Mouse (Mus musculus) hindlimb bud, embryonic 11.5 days (tissue): ENCODE measurements at regions not wholly inside any gene's neighbourhood (a gene's known extent, or its start where the extent isn't known, plus 50 kb on each side); places are given as distances from the start of the nearest gene placed in this dataset.

Experiments
- DNase-seq: peaks from one replicate; pipeline ENCODE4 v3.0.0-alpha.2; 2012; ENCODE audit warnings: low read depth, low spot score; ENCODE audit errors: extremely low spot score

DNA sequence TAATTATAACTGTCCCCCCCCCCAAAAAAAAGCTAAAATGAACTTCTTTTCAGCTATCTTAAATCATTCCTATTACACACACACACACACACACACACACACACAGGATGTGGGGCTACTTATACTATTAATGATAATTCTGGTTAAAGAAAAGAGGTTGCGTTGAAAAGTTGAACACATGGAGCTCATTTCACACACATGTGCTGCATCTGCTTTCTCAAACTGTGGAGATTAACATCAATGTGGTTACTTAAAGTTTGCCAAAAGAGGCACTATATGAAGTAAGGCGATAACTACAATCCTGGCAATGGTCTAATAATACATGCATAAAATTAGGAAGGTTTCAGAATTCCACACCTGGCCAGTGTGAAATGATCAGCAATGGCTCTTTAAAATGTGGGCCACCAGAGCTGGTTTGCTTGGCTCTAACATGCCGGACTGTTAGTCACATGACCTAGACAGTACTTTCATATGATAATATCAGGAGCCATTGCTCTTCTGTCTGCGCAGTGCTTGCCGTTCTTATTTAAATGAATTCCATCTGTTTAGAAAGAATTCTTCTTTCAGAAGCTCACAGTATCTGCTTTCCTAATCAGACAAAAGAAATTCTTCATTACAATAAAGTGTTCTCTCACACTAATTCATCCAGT is 598.4 kb upstream of the Fam92a start:
- no peak for DNase-seq

DNA sequence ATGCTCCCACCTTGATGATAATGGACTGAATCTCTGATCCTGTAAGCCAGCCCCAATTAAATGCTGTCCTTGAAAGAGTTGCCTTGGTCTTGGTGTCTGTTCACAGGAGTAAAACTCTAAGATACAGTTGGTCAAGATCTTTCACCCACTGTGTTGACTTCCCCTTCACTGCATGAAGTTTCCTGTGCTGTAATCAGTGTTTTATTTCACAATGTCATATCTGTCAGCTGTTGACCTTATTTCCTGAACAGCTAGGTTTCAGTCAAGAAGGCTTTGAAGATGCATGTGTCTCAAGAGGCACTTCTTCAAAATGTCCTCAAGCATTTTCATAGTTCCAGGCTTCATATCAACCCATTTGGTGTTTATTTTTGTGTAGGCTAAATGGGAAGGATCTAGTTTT is 597.3 kb upstream of the Fam92a start:
- no peak for DNase-seq

DNA sequence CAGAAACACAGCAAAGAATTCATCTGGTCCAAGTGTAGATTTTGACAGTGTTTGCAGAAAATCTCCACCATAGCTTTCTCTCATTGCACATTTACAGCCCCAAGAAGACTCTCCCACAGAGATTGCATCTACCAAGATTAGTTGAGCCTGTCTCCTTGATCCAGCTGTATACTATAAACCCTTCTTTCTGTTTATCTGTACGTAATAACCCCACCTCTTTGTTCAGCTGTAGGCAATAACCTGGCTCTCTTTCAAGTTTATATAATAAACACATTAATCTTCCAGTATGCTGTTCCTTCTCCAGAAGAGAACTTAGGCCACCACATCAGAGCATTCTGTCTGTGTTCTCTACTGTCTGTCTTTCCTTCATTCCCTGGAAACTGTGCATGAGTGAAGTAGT is 594.9 kb upstream of the Fam92a start:
- DNase-seq: no peak

DNA sequence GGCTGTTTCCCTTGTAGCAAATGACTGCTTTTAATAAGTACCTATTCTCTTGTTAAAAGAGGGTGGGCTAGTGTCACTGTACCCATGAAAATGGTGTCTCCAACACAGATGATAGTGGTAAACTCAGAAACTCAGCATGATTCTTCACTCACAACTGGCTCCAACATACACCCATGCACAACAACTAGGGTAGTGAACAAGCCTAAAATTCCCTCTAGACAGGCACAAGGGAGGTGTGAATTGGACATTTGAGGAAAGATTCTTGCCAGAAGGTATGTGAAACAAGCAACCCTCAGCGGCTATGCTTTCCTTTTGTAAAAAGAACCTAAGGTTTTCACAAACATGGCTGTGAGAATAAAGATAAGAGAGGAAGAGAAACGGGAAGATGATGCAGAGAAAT is 579.0 kb upstream of the Fam92a start:
- no peak for DNase-seq

DNA sequence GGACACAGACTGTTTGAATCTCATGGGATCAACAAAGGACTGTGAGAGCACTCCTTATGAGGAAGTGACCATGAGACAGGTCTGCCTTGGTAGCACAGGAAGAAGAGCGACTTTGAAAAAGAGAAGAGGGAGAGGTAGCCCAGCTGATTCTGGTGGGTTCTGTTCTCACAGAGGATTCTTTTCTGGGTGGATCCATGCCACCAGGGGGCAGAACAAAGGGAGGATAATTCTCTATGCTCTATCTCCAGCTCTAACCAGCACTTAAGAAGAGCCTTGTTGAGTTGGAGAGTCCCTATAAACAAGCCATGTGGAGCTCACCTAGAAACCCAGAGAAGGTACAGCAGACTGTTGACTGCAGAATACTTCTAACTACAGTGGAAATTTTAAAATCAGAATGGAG is 578.1 kb upstream of the Fam92a start:
- DNase-seq: no peak

DNA sequence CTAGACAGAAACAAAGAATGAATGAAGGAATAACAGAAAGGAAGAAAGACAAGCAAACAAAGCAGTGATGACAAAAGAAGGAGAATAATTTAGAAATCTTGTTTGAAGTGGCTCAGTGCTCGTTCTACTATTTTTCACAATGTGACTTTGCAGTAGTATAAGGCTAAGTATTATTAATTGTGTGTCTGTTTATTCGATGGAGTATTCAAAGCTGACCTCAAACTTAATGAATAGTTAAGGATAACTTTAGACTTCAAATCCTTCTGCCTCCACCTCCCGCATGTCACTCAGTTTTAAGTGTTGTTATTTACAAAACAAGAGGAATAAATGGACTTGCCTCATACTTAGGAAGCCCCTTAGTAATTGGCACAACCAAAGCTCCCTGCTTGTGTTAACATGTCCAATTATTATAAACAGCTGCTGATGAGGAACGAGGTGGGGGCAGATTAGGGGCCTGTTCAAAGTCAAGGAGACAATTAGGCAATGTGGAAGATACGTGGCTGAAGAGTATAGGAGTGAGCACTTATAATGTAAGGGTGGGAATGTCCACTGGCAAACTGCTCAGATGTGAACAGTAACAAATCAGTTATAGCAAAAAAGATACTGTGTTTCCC is 572.0 kb upstream of the Fam92a start:
- DNase-seq: no peak

DNA sequence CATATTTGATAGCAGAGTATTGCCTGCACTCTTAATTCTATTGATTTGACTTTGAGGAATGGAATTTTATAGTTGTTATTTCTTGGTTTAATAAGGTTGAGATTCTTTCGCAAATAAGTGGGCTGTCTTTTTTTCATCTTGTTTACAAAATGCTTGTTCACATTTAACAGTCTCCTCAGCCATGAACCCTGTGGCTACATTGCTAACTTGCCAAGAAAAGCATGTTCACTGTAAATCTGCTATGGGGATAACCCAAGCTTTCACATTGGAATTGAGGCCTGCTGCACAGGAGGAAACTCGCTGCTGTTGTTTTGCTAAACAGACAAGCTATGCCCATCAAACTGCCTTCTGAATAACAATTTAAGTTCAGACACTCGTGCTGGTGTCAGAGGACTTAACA is 564.6 kb upstream of the Fam92a start:
- DNase-seq: no peak

DNA sequence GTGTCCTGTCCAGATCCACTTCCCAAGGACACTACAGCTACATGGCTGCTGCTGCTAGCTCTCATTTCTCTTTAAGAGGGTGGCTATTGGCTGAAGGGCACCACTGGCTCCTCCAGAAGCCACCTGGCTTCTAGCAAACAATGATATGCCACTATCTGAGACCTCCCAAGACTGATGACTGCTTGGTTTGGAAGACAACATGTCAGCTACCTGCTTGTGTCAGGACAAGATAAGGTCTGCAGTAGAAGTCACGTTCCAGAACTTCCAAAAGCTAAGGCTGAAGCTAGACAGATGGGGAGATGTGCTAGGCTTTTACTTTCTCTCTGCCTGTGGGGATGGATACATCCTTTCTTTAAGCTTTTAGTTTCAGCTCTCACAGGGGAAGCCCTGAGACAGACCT is 528.4 kb upstream of the Fam92a start:
- no peak for DNase-seq

DNA sequence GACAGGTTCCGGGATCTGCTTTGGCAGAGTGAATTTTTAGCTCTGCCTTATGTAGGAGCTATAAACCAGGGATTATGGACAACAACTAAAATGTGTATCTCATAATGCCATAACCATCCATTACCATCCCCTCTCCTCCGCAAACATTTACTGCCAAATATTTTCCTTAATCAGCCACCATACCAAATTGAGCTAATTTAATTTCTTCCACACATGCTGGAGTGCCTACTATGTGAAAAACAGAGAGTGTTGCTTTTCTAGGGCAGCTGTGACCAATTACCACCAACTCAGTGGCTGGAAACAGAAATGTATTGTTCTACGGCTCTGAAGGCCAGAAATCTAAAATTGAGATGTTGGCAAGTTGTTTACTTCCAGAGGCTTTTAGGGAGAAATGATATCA is 506.0 kb upstream of the Fam92a start:
- no peak for DNase-seq

DNA sequence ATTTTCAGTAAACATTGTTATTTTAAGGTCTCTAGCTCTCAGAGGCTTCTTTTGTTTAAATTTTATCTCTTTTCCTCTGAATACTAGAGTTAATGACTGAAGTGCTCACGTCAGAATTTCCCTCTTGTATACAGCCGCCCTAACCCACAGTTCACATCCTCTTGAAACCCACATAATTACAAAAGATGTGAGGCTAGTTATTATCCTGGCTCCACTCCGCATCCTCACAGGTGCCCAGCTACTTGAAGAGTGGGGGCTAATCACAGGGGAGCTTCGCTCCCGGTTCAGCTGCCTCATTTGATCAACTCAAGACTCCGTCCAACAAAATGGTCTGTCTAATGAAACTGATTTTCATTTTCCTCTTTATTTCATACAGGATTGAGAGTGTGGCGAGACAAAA is 499.6 kb upstream of the Fam92a start:
- DNase-seq: no peak

DNA sequence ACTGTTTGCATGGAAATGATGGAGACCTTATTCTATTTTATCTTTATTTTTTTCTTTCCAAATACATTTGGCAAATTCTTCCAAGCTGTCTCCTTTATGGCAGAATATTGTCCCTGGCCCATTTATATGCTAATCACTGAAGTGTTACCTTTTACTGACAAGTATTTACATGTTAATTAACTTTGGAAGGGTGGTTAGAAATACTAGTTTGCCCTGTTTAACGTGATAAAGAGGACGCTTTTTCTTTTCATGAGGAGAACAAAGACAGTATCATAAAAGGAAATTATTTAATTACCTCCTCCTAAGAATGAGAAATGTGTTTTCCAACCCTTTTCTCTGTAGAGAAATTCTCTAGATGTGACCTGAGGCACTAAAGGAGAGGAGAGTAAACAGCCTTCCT is 491.4 kb upstream of the Fam92a start:
- DNase-seq: no peak

DNA sequence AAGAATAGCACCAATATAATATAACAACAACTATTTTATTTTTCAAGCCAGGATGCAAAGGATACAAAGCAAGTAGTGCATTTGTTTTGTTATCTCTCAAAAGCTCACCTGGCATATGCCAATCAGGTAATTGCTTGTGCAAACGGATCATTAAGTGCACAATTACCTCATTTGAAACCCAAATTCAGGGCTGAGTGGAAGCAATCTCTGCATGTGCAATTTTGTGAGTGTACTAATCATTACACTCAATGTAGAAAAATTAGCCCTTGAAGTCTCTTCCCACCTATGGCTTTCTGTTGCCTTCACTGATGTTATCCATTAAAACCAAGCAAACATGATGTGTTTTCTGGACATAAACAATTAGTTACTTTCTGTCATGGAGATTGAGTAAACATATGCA is 490.9 kb upstream of the Fam92a start:
- DNase-seq: no peak

DNA sequence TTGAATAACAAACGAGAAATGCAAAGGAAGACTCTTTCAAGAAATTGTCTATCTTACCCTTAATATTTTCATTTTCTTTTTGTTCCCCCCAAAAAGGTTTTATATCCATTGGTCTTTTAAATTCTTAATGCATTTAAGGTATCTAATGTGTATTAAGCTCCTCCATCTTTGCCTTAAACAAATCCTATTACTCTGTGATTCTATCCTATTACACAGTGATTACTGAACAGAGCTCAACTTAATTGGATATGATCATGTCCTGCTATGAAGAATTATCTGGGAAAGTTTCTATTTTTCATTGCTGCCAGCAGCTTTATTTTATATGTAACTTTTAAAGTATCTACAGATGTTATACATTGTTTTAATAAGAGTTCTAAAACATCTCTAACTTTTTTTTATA is 487.3 kb upstream of the Fam92a start:
- no peak for DNase-seq

DNA sequence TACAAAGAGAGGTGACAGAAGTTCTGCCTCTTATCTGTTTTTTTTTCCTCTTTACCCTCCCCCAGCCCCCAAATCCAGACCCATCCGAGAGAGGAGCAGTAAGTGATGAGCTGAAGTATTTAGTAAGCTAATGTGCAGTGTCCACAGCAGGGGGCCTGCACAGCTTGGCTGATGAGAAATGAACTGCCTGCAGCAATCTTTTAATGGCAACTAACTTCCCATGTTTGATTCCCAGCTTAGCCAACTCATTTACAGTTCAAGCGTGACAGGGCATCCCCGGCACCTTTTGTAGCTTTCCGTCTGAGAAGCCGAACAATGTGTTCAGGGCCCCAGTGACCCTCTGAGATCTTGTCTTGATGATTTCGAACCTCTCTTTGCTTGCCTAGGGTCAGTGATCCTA is 486.8 kb upstream of the Fam92a start:
- DNase-seq: no peak

DNA sequence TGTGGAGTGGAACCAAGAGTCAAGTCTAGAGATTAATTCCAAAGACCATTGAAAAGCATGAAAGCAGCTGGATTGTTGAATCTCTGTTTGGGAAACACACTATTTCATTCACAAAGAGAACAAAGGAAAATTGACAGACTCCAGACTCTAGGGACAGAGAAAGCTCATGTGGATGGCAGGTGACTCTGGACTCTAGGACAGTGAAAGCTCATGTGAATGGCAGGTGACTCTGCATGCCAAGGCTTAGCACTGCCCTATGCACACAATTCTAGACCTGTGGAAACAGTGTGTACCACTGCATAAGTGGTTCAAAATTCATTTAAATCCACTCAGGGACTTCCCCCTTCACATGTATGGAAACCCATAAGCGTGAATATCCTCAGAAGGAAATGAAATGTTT is 486.0 kb upstream of the Fam92a start:
- DNase-seq: no peak

DNA sequence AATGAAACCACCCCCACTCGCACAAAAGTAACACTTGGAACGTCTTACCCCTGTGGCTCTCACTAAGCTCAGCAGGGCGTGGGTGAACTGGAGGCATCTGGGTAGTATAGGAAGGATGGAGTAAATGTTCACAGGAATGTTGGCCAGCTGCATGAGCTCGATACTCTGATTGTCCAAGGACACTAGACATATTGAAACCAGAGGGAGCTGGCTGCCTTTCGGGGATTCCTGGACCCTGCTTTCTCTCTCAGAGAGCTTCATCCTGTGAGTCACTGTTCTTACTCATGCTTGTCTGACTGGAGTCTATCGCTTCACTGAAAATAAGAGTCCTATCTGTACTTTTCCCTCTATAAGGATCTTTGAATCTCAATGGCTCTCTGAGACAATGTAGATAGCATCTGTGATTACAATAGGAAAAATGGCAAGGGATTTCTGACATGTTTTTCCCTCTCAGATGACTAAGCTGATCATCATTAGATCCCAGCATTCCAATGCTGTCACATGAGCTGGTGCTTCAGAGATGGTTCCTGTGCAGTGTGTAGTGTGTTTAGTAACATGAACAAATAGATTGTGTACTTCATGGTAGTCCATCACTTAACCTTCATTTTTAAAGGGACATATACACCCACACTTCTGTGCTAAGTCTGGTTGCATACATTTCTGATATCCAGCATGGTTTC is 485.2 kb upstream of the Fam92a start:
- DNase-seq: no peak

DNA sequence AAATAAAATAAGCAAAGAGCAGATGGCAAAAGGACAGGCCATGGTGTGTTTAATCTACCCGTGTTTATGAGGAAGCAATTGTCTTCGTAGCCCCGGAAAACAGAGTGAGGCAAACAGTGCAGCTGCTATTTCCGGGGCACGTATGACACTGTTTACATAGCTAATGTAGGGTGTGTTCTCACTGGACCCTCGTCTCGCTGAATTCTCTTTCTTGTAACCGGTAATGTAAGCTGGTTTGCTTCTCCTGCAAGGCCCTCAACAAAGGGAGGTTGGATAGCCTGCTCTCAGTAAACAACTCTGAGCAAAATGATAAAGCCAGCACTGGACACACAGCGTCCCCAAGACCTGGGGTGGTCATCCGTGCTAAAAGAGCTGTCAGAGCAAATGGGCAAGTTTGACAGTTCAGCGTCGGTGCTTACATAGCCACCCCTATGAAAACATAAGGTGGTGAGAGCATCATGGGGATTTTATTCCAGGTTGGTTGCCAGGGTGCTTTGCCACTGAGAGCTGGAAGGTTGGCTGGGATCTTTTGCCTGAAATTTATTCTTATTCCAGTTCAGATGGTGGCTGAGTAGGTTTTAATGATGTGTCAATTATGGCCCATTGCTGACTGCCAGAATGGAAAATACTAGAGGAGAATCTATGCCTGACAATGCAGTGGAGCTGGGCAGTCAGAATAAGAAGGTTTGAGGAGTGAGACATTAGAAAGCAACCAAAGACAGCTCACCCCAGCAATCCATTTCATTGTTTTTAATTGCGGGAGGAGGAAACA is 483.8 kb upstream of the Fam92a start:
- DNase-seq: no peak

DNA sequence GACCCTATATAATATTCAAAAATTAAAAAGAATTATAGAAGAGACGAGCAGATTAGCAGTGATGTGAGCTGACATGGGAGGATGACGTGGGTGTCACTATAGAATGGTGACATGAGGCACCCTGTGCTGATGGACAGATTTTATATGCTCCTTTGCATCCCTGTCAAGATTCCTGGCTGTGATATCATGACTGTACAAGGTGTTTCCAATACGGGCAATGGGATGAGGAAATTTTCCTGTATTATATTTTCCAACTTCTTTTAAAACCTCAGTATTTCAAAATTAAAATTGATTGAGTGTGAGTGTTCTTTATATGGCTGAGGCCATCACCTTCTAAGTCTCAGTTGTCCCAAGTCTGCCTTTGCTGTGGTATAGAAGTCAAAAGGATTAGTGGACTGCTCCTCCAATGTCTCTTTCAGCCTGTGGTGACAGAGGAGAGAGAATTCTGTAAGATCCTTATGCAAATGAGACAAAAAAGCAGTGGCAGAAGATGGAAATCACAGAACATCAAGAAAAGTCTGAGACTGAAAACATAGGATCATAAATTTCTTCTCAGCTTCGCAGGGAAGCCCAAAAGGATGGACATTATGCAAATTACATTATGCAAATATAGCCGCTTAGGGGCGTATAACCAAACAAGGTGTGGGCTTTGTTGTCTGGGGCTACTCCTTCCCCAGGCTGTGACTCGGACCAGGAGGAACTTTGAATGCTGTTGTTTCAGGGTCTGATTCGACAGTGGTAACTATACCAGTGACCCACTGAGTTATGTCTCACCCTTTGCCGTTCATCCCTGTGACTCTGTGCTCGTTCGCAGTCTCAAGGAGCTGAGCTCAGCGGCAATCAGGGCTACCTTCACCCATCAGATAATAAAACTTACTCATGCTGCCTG is 483.0 kb upstream of the Fam92a start:
- no peak for DNase-seq

DNA sequence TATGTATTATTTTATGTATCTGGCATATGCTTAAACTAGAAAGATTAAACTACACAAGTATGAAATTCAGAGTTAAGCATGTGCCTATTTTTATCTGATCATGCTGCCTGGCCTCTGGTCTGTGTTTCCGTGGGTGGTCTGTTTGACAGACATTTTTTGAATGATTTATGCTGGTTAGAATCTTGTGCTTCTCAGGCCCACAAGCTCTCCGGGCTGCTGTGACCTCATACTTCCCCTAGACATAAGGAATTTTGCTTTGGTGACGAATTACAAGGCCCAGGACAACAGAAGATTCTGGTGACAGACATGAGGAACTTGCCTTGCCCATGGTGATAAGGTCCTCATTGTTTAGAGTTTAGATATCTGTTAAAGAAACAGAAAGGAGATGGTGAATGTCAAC is 475.9 kb upstream of the Fam92a start:
- DNase-seq: no peak

DNA sequence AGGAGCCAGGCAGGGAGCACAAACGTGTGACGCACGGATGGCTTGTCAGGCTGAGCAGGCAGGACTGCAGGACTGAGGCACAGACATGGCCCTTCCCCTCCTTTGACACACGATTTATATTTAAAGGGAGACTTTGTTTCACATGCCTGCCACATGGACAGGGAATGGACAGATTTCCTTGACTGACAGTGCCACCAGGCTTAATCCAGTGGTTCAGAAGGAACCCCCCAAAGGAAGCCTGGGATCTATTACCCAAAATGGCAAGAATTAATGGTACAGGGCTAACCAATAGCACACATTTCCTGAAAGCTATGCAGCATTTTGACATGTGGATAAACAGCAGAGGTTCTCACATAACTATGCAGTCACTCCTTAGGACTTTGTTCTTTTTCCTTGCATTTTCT is 470.7 kb upstream of the Fam92a start:
- DNase-seq: no peak

DNA sequence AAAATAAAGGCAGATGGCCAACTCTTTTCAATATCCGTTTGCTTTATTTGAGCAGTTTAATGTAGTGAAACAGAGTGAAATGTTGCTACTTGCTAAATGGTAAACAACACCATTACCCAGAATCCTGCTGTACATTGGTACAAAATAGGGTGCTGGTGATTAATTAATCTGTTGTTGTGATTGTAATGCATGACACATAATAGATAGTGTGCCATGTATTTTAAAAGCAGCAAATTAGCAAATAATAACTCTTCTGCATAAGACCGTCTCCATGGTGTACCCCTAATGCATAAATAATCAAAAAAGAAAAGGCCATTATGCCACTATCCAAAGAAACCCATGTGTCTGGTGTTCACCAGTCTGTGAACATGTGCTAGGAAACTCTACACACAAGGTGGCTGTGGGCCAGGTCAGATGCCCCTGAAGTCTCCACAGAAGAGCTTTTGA is 457.6 kb upstream of the Fam92a start:
- DNase-seq: no peak
